ENCODE assay signal across 23 mouse cellular contexts in the genomic region with DNA sequence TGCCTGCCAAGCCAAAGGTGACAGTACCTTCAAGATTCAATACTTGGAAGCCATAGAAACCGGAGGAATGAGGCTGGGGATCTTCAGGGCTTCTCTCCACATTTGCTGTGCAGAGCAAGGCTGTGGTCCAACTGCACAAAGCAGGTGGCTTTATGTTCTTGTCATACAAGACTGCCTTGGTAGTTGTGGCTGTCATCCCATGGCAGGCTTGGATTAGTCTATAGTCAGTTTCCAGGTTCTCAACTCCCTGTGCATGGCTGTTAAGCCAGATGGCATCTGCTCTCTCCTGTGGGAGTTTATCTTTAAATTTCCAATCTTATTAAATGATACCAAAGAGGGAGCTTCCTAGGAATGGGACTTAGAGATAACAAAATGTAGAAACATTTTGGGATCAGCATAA. TPM values are rescaled to one million over a fixed set of nuclear protein-coding genes. Genes with fewer than 3 reads are reported as not detected.
DNase-seq lines count a peak whose midpoint lies in the region; ATAC-seq lines count a peak whose summit lies in the region.
"Had no signal": no experiment of that assay in that cellular context is flagged by ENCODE, and none has a peak within 500 bp of the region (broad histone marks: within the 10 kb centered on the region; RNA-seq: fewer than 3 reads in every experiment).

No protein-coding gene starts in this region.

- intact Hi-C loops in heart, postnatal 25 days (cut with DNase I) = no loop called here
- intact Hi-C loops in gastrocnemius, postnatal 14 days (cut with DNase I; ENCODE audit: low total_unique reads) = no loop called here

- peak; percentile 36 for DNase-seq in heart, adult 11 months
- DNase-seq in heart, postnatal 25 days (ENCODE audit: low spot score) = no peak
- DNase-seq in layer of hippocampus, adult 9-11 months = peak; percentile 31
- DNase-seq in layer of hippocampus, postnatal 14 days (ENCODE audit: low spot score in 2 of 2) = no peak
- peak; percentile 63 for DNase-seq in brain, adult 2 months (ENCODE audit: low read depth, low spot score)
- no peak for DNase-seq in gastrocnemius, postnatal 14 days
- DNase-seq: adrenal gland, adult 2 months; adrenal gland, postnatal 14 days; cerebellum, adult 11-12 months; cerebellum, adult 8-10 months; cerebellum, postnatal 10 days; cerebellum, postnatal 36 days; embryo, embryonic 11 days; gastrocnemius, adult 2 months; gastrocnemius, postnatal 25 days; heart, postnatal 36 days had no signal

- 0 out of 2 replicates have a peak, but pooled peaks have one; percentile 14 for ATAC-seq in megakaryocyte-erythroid progenitor cell, adult 5-6 weeks (replicated peaks; ENCODE audit: low FRiP score, low TSS enrichment, poor library complexity, severe bottlenecking)
- ATAC-seq: CD4-positive, CD25-positive, alpha-beta regulatory T cell, adult 4 months; forebrain, embryonic 13.5 days; hindbrain, embryonic 16.5 days; intestine, embryonic 15.5 days had no signal

RNA-seq across cellular contexts. Expression of gene Kl, which starts 9.2 kb away (rescaled TPM):
- total RNA-seq in heart, postnatal 25 days (2021) = under 1 TPM; 0.08 to 0.17 TPM
- 10 to 100 TPM in 1 of 2 experiments, 1 to 10 TPM in 1; 5.6 to 16.7 TPM for total RNA-seq in layer of hippocampus, postnatal 14 days (2021)
- not detected in 2 replicates for total RNA-seq in megakaryocyte-erythroid progenitor cell, adult 5-6 weeks (2014; fragmentation: Nextera tagmentation)
- total RNA-seq in megakaryocyte-erythroid progenitor cell, adult 5-6 weeks (2017) = not detected in 2 replicates
- 1 to 10 TPM in 1 of 2 experiments, under 1 TPM in 1; 0.75 to 1.1 TPM for total RNA-seq in gastrocnemius, postnatal 14 days (2021)
- total RNA-seq: granulocyte monocyte progenitor cell, adult 5-6 weeks; MEL had no signal

Comparison
In these comparisons a context has a peak if more than half of its experiments do, and no peak if none do; other contexts are left out.
1. DNase-seq: peak in heart, adult 11 months (single experiment), layer of hippocampus, adult 9-11 months (single experiment) and brain, adult 2 months (single experiment); none in heart, postnatal 25 days (single experiment), layer of hippocampus, postnatal 14 days (0 of 2) and gastrocnemius, postnatal 14 days (single experiment).